Mouse (Mus musculus) intestine, embryonic 16.5 days (tissue): Measurements from ENCODE around the gene Mrpl47. TPM values are rescaled to one million over a fixed set of nuclear protein-coding genes. Genes with fewer than 3 reads are reported as not detected.
"Not testable (repeated sequence)": the region's sequence is repeated elsewhere in the genome, so short reads cannot be mapped to it uniquely, and the experiment has no call there.

Experiments used
- ATAC-seq: fragments of 200-750 bp; cut with Nextera tagmentation; 2 replicates; pipeline ENCODE4 v1.8.0; 2017; ENCODE audit warnings: moderate TSS enrichment, moderate library complexity
- H3K27ac ChIP-seq: fragments of 300-500 bp; sonication (generic); 2 replicates; pipeline ENCODE4 v1.5.1; 2014; ENCODE audit warnings: mild to moderate bottlenecking, low read length
- H3K27me3 ChIP-seq: fragments of 300-500 bp; sonication (generic); replicated peaks from 2 replicates; pipeline ENCODE4 v1.6.1; 2014; ENCODE audit warnings: low read length, control low read depth, mixed read lengths; ENCODE audit not compliant: control insufficient read depth, insufficient read depth
- H3K36me3 ChIP-seq: fragments of 300-500 bp; sonication (generic); 2 replicates; pipeline ENCODE4 v1.6.1; 2014; ENCODE audit warnings: low read length, control low read depth; ENCODE audit not compliant: control insufficient read depth, insufficient read depth
- H3K4me1 ChIP-seq: fragments of 300-500 bp; sonication (generic); 2 replicates; pipeline ENCODE4 v1.6.1; 2014; ENCODE audit warnings: low read length, control low read depth, mixed read lengths; ENCODE audit not compliant: control insufficient read depth, insufficient read depth
- H3K4me2 ChIP-seq: fragments of 300-500 bp; sonication (generic); 2 replicates; pipeline ENCODE4 v1.6.1; 2014; ENCODE audit warnings: low read depth, low read length, control low read depth
- H3K4me3 ChIP-seq: fragments of 300-500 bp; sonication (generic); 2 replicates; pipeline ENCODE4 v1.5.1; 2014; ENCODE audit warnings: mild to moderate bottlenecking, low read length
- H3K9ac ChIP-seq: fragments of 300-500 bp; sonication (generic); 2 replicates; pipeline ENCODE4 v1.6.1; 2014; ENCODE audit warnings: low read depth, low read length
- H3K9me3 ChIP-seq: fragments of 300-500 bp; sonication (generic); 2 replicates; pipeline ENCODE4 v1.6.1; 2016; ENCODE audit warnings: low read length, control low read depth; ENCODE audit not compliant: control insufficient read depth
- WGBS: fragments of 180-500 bp; shearing (Covaris S2); extraction: QIAGEN DNeasy Blood & Tissue Kit; methylation state at CpG from one replicate; pipeline ENCODE4 v1.1.7; 2014; 5-methylcytosine and 5-hydroxymethylcytosine counted together
- polyA plus RNA-seq: library from polyadenylated mRNA; unstranded; fragments of >200 nt; fragmentation: Nextera tagmentation; extraction: Ambion mirVana; gene quantifications from 2 replicates; pipeline ENCODE4 v1.2.1, GENCODE M21; 2015

The Mrpl47 gene
- polyA plus RNA-seq, 1 experiment from 2014 or later = 39.4 TPM

DNA sequence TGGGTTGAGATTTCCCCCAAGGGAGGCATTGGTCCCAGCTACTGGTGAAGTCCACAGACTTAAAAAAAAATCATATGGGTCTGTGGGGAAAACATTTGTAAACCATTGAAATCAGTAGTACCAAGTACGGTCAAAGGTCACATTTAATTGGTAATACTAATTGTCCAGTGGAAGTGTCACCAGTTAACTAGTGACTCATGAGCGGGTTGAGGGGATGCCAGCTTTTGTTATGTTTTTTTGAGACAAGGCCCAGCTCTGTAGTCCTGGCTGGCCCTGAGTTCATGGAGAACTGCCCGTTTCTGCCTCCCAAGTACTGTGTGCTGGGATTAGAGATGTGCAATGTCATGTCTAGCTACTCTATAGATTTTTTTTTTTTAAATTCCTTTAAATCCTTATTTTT lies 23.7 kb downstream of the Mrpl47 start:
- H3K4me1 ChIP-seq = peaks cover 7% of the 10 kb centered on the region
- 88% methylated on average over 3 of the region's 3 CpGs for WGBS
- H3K27me3 ChIP-seq = no peaks in the 10 kb centered on the region
- H3K36me3 ChIP-seq = peaks cover 18% of the 10 kb centered on the region
- no peak overlapping the region for H3K4me2 ChIP-seq
- no peaks in the 10 kb centered on the region for H3K9me3 ChIP-seq
- no peak overlapping the region for H3K9ac ChIP-seq
- no peak overlapping the region for H3K4me3 ChIP-seq
- ATAC-seq = no peak
- H3K27ac ChIP-seq = no peak overlapping the region

DNA sequence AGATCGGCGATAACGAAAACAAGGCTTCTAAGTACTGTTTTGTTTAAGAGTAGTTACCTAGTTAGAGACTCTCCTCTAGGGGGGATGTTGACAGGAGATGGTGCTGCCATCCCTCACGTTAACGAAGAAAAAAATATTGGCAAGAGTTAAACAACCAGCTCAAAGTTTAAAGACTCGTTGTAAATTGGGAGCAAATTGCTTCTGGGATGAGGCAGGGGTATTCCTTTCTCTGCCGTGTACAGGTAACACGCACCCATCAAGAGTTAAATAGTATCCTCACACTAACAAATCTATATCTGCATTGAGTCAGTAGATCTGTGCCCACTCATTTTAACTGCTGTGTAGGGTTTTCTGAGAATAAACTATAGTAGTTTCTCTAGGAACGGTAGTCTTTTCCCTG lies 28.0 kb downstream of the Mrpl47 start:
- Histone ChIP-seq H3K4me2 (peak overlapping the region; percentile 77), H3K4me1 (peaks cover 7% of the 10 kb centered on the region), H3K9ac (peak overlapping the region; percentile 95), H3K4me3 (peak overlapping the region; percentile 95), H3K27me3 (no peaks in the 10 kb centered on the region), H3K9me3 (no peaks in the 10 kb centered on the region), H3K27ac (peak overlapping the region; percentile 76), H3K36me3 (peaks cover 11% of the 10 kb centered on the region; the same call in 1 of the 2 replicates)
- ATAC-seq = no peak
- 6% methylated on average over 9 of the region's 9 CpGs for WGBS

- under 1% methylated on average over 90 of the region's 90 CpGs for WGBS
- peak overlapping the region; percentile 77 for H3K4me2 ChIP-seq
- peaks cover 7% of the 10 kb centered on the region for H3K4me1 ChIP-seq
- H3K36me3 ChIP-seq = peaks cover 11% of the 10 kb centered on the region; the same call in 1 of the 2 replicates
- H3K9ac ChIP-seq = peak overlapping the region; percentile 95
- H3K27me3 ChIP-seq = no peaks in the 10 kb centered on the region
- peak overlapping the region; percentile 76 for H3K27ac ChIP-seq
- peak; percentile 100 for ATAC-seq
- H3K4me3 ChIP-seq = peak overlapping the region; percentile 95
- H3K9me3 ChIP-seq = no peaks in the 10 kb centered on the region
Measured at GRCm38 (mm10) chr3:32708368-32709231, 28.8 kb downstream of the Mrpl47 start.

DNA sequence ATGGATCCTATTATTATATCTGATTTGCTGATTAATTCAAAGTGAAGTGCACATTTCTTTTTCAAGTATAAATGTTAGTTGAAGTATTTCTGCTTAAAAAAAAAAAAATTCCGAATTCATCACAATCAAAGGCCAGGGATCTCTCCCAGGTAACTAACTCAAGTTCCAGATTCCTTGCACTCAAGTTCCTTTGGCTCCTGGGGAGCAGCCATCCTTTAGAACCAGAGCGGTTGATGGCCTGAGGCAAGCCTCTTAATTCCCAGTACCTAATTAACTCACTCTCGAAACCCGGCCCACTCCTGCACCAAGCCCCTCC lies 29.4 kb downstream of the Mrpl47 start:
- Histone ChIP-seq H3K4me1 (peaks cover 7% of the 10 kb centered on the region), H3K4me2 (peak overlapping the region; percentile 58), H3K4me3 (peak overlapping the region; percentile 95), H3K27me3 (no peaks in the 10 kb centered on the region), H3K9me3 (no peaks in the 10 kb centered on the region), H3K27ac (no peak overlapping the region), H3K9ac (peak overlapping the region; percentile 53; the same call in 1 of the 2 replicates), H3K36me3 (peaks cover 8% of the 10 kb centered on the region; the same call in 1 of the 2 replicates)
- no peak for ATAC-seq
- 5% methylated on average over 4 of the region's 4 CpGs for WGBS

GRCm38 (mm10) chr3:32705647-32706348 lies 31.6 kb downstream of the Mrpl47 start, which contains the start of gene Actl6a:
TSS of gene Actl6a (plus strand) at chr3:32706298.
- not testable (repeated sequence) for H3K4me2 ChIP-seq, H3K4me3 ChIP-seq, H3K27me3 ChIP-seq, H3K27ac ChIP-seq, H3K9me3 ChIP-seq, H3K9ac ChIP-seq, H3K4me1 ChIP-seq, H3K36me3 ChIP-seq, ATAC-seq
- WGBS = 82% methylated on average over 9 of the region's 9 CpGs

GRCm38 (mm10) chr3:32704632-32705031 lies 32.8 kb downstream of the Mrpl47 start:
- not testable (repeated sequence) for H3K27me3 ChIP-seq, H3K4me1 ChIP-seq, H3K4me2 ChIP-seq, H3K4me3 ChIP-seq, H3K9me3 ChIP-seq, H3K9ac ChIP-seq, H3K27ac ChIP-seq, ATAC-seq, H3K36me3 ChIP-seq
- WGBS = 83% methylated on average over 10 of the region's 10 CpGs

- H3K9me3 ChIP-seq, H3K4me1 ChIP-seq, H3K27me3 ChIP-seq, H3K9ac ChIP-seq, H3K27ac ChIP-seq, H3K4me3 ChIP-seq, H3K4me2 ChIP-seq, H3K36me3 ChIP-seq, ATAC-seq: not testable (repeated sequence)
- 88% methylated on average over 6 of the region's 6 CpGs for WGBS
Measured at GRCm38 (mm10) chr3:32704021-32704420, 33.4 kb downstream of the Mrpl47 start.

DNA sequence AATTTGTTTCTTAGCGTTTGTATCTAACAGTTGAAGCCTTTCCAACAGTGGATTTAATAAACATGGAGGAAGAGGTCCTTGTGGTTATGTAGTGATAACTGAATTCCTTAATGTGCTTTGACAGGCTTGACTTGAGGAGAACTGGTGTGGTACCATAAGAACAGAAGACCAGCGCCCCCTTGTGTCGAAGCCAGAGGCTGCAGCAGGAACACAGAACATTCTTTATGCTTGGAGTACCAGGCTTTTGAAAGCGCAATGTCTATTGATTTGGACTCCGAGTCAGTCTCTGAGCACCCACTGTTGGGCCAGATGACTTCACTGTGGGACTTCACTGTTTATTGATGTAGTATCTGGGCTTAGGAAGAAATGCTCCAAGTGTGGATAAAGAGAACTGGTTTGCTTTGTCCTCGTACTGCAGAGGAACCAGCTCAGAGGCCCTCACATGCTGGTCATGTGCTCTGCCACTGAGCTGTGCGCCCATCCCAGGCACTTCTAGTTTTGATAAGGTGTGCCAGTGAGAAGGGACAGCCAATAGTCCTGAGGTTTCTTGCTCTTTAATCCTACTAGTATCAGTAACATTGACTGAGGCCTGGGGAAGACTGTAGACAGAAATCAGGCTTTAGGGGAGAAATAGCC lies 39.1 kb downstream of the Mrpl47 start:
- 27% methylated on average over 7 of the region's 7 CpGs for WGBS

GRCm38 (mm10) chr3:32695583-32695980 lies 41.8 kb downstream of the Mrpl47 start:
- ATAC-seq = no peak
- Histone ChIP-seq H3K36me3 (no peaks in the 10 kb centered on the region), H3K4me1 (no peaks in the 10 kb centered on the region), H3K9me3 (no peaks in the 10 kb centered on the region), H3K4me3 (no peak overlapping the region), H3K27me3 (no peaks in the 10 kb centered on the region), H3K4me2 (no peak overlapping the region), H3K9ac (no peak overlapping the region), H3K27ac (no peak overlapping the region)
- 83% methylated on average over 4 of the region's 4 CpGs for WGBS

More for the DNA sequence above, 39.1 kb downstream of the Mrpl47 start:
- Histone ChIP-seq H3K27me3 (no peaks in the 10 kb centered on the region), H3K4me3 (no peak overlapping the region), H3K27ac (no peak overlapping the region), H3K36me3 (no peaks in the 10 kb centered on the region), H3K9ac (peak overlapping the region; percentile 8; the same call in 1 of the 2 replicates), H3K4me2 (no peak overlapping the region), H3K9me3 (no peaks in the 10 kb centered on the region), H3K4me1 (no peaks in the 10 kb centered on the region)
- ATAC-seq = peak; percentile 83
